Mouse (Mus musculus) A20 (cell line): ENCODE data around the gene Gprc5d.

Experiments used
- DNase-seq: peaks from one replicate; pipeline ENCODE4 v3.0.0-alpha.2; 2011; ENCODE audit warnings: low read depth, low spot score

Gprc5d gene

DNA sequence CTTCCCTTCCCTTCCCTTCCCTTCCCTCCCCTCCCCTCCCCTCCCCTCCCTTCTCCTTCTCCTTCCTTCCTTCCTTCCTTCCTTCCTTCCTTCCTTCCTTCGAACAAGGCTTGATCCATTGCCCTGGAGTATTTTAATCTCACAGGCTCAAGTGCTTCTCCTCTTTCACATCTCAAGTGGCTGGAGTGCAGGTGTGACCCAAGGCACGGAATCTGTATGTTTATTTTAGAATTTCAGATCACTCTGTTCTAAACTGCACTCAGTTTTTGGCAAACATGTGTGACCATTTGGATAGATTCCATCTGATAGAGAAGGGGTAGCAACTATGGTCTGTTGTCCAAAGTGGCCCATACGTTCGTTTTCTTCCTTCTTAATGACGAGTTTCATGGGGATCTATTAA, 49.9 kb downstream of the Gprc5d start:
- DNase-seq: no peak

DNA sequence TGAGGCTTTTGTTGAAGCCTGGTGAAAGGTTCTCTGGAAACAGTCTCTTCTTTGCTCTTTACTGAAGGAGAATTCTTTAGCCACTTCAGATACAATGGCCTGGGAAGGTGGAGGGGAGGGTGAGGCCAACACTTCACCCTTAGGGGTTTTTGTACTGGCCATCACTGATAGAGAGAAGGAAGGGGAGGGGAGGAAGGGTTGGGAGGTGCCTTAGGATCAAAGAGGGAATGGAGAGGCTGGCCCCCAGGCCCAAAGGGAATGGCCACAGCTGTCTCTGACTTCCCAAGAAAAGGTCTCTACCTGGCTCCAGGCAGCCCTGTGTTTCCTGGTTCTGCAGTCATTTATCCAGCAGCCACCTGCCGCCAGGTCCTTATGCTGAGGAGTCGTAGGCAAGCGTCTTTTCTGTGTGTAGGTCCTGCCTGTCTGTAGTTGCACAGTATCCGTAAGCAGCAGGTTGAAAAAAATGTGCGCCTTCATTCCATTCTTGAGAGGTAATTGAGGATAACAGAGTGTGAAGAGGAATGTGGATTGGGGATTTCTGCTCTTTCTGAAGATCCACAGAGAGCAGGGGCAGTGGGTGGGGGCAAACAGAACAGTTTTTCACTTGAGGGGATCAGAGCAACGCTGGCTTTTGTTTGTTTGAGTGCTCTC, 51.2 kb downstream of the Gprc5d start:
- no peak for DNase-seq

DNA sequence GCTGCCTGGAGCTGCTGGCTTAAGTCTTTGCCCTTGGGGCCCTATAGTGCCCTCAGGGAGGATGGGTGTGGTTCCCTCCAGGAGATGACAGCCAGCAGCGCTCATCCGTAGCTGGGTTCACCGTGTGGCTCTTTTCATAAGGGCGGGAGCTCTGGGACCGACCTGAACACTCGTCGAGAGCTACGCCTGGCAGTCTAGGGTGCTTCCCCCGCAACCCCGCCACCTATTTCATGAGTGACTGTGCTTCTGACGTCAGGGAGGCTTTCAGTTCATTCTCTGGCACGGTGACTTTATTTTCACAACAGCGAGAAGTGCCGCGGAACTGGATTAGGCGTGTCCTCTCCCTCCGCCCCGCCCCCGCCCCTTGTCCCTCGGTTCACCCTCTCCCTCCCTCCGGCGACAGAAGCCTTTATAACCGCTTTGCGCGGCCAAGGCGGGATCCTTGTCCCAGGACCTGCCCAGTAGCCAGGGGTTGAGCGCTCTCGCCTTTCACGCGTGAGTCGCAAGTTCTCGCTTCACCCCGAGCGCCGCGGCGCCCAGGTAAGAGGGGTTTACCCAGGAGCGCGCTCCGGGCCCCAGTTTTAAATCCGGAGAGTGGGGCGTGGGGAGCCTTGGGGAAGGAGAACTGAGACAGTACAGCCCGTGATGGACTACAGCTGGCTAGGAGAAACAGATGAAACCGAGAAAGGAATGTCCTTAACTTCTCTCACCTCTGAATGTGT, 52.7 kb downstream of the Gprc5d start, which contains the start of gene Gprc5a:
Gprc5a (plus strand) TSS at position 416 of the 722 bp plus-strand sequence.
- DNase-seq: peak; percentile 54

DNA sequence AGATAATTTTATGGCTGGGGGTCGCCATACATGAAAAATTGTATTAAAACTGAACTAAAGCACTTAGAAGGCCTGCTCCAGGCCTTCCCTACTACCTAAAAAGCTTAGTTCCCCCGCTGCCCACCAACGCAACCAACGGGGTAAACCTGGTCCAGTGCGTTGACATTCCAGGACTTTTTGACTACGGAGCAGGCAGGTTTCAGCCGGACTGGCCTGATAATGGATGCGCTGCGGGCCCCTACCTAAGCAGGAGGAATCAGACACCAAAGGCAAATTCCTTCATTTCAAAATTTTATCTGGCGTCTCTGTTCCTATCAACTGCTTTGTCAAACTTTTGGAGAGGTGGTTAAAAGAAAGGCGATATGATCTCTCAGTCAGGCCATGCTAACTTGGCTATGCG, 53.5 kb downstream of the Gprc5d start:
- no peak for DNase-seq

DNA sequence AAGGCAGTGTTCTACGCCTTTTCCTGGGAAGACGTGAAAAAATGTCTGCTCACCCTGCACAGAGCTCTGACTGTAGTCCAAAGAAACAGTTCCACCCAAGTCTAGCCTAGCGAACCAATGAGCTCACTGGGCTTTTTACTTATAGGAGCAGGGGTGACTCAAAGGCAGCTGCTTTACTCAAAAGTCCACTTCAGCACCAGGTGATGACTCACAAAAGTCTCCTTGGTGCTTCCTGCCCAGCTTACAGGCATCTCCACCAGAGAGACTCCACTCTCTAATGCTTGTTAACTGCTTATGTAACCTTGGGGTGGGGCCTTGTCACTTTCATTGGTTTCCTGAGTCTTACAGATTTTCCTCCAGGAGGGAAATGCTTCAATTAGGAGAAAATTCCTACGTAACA, 57.4 kb downstream of the Gprc5d start:
- DNase-seq: no peak
